Mouse (Mus musculus) mouse embryonic stem cell (cell line): ENCODE measurements around the gene Trim9.

Experiments used
- in situ Hi-C, 2 experiments: fragments of 300-500 bp; cut with MboI; formaldehyde crosslinking; loops; 1 replicate in 1 of 2; 3 replicates in 1 of 2; pipeline ENCODE4 v1.14.3; 2019 to 2020; ENCODE audit warnings: low sequenced_read_pairs in 2 of 2, low pct_unique_long_range_greater_than_20kb in 1 of 2, mixed read lengths in 1 of 2; ENCODE audit not compliant: unreplicated experiment in 1 of 2

The Trim9 gene

GRCm38 (mm10) chr12:70333253-70333805, 14.1 kb downstream of the Trim9 start:
- in situ Hi-C loops, result no loop called here

- in situ Hi-C loops, result no loop called here
Observed at GRCm38 (mm10) chr12:70329059-70329458, 18.4 kb downstream of the Trim9 start.

DNA sequence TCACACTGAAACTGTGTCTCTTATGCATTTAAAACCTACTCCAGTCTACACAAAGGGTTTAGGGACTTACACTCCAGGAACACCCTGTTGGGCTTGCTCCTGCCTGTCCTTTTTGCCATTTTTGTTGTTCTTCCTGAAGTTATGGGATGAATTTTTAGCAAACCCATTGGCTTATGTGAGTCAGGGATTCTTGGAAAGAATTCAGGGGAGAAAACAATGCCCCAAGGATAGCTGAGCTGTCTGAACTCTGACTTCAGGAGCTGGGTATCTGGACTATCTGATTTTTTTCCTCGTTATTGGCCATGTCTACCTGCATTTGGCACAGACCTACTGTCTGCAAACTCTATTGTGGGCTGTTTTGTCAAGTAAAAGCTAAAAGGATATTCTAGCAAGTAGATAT, 20.5 kb downstream of the Trim9 start:
- in situ Hi-C loops, result no loop called here

- in situ Hi-C loops, result no loop called here
Observed at GRCm38 (mm10) chr12:70326393-70326792, 21.0 kb downstream of the Trim9 start.

- in situ Hi-C loops, result no loop called here
Observed at GRCm38 (mm10) chr12:70325826-70326225, 21.6 kb downstream of the Trim9 start.

GRCm38 (mm10) chr12:70322790-70323189, 24.6 kb downstream of the Trim9 start:
- in situ Hi-C loops, result no loop called here

DNA sequence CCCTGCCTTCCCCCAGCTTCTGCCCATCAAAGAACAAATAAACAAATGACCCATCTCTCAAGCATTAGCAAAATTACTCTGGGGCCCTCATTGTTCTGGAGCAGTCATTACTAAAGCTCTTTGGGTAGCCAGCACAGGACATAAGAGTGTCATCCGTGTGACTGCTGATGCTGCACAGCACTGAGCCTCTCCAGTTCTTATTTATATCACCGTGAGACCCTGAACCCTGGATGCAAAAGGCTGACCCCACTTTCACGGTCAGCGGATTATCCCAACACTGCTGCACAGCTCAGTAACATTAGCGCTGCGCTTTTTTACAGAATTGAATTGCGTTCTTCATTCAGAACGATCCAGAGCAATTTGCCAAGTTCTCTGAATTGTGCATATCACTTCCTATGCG, 31.3 kb downstream of the Trim9 start:
- in situ Hi-C loops, result no loop called here

DNA sequence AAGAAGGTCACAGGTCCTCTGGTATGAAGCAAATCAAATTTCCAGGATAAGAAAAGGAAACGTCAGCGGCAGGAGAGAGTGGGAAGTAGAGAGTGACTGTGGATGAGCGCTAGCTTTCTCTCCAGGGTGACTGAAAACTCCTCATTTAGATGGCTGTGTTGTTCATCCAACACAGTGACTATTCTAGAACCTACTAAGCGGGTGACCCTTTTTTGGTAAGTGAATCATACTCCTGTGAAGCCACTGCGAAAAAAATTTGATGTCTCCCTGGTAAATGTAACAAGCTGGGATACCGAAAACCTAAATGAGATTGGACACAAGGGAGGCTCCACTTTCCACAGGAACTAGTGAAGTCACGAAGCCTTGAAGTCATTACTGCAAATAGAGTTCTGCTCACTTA, 39.5 kb downstream of the Trim9 start:
- in situ Hi-C loops, result no loop called here

DNA sequence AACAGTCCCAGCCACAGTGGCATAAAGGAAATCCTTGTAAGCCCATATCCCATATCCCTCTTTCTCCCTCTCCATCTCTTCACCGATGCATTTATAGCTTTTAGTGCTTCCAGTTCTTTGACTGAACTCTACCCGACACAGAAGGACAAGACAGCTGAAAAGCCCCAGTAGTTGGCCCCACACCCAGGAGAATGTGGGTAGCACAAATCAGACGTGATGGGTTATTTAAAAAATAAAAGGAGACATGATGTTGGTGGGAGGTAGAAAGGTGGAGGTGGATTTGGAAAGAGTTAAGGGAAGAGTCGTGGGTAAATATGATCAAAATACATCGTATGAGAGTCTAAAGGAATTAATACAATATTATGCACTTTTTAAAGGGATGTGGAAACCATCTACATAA, 40.4 kb downstream of the Trim9 start:
- in situ Hi-C loops, result no loop called here

DNA sequence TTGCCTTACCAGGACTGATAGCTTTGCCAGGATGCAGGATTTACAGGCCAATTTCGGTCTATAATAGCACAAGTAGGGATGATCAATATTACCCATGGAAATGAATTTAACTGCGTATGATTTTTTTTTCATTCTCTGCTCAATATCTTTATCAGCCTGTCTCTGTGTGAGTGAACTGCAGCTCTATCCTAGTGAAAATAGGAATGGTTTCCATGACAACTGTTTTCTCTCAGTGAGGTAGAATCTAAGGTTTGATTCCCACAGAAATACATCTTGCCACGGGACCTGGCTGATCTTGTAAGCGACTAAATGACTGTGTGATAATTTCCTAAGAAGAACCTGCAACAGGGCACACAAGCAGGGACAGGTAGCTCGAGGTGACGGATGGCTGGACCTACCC, 43.4 kb downstream of the Trim9 start:
- in situ Hi-C loops, result no loop called here

- in situ Hi-C loops, result no loop called here
Observed at GRCm38 (mm10) chr12:70303525-70303924, 43.9 kb downstream of the Trim9 start.

GRCm38 (mm10) chr12:70302022-70302720, 45.2 kb downstream of the Trim9 start:
- in situ Hi-C loops, result no loop called here

DNA sequence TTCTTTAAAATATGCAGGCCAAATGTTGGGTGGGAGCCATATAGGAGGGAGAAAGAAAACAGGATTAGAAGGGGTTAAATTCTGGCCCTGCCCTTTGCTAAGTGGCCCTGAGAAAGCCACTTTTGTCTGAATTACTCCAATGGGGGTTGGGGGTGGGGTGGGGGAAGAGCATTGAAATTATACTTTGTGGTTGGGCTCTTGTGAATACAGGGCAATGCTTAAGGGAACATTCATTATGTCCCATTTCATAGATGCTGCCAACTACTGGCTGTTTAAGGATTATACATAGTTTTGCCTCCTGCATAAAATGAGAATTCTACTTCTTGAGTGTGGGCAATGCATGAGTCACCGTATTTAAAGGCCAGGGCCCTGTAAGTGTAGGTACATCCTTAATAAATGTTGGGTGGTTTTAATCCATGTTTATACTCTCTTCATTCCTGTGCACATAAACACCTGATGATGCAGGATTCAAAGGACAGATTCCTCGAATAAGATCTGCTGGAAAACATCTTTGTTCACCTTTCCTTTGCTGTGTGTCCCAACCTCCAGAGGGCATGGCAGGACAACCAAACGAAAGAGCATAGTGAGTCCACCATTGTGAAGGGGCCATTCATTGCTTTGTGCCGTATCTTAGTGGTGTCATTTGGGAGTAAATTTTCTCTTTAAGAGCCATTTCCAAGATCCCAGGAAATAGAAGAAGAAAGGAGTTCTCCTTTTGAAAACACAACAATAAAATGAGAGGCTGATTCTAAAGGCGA, 53.3 kb downstream of the Trim9 start:
- in situ Hi-C loops, result no loop called here

DNA sequence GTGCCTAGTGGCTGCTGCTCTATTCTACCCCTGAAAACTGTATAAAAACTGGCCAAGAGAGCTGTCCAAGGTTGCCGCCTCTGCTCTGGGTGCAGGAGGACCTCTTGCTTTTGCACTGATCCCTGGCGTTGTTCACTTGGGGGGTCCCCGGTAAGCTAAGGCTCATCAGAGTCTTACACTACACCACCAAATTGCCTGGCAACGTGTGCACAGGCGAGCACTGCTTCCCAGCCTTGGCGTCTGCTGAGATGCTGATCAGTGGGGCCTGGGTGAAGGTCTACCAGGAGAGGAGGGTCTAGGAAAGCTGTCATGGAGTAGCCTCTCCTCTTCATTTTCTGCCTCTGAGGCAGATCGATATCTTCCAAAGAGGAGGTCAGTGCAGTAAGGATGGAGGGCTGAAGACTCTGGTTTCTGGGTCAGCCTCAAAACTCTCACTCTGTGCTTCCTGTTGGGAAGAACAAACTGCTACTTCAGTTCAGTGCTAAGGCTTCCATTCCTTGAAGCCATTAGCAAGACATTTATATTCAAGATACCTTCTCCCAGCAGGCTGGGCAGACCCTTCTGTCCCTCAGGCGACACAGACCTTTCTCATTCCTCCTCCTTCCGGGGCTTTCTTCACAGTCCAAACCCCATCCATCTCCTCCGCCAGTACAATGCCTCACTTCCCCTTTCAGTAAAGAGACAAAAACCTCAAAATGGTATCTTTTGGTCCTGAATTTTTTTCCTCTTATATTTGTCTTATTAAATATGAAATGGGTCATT, 54.1 kb downstream of the Trim9 start:
- in situ Hi-C loops, result no loop called here

GRCm38 (mm10) chr12:70285521-70285920, 61.9 kb downstream of the Trim9 start:
- in situ Hi-C loops, result no loop called here

- in situ Hi-C loops, result no loop called here
Observed at GRCm38 (mm10) chr12:70284979-70285378, 62.4 kb downstream of the Trim9 start.

- in situ Hi-C loops, result no loop called here
Observed at GRCm38 (mm10) chr12:70283116-70283731, 64.2 kb downstream of the Trim9 start.

- in situ Hi-C loops, result no loop called here
Observed at GRCm38 (mm10) chr12:70280930-70281329, 66.5 kb downstream of the Trim9 start.

- in situ Hi-C loops, result no loop called here
Observed at GRCm38 (mm10) chr12:70280381-70280780, 67.0 kb downstream of the Trim9 start.
